Comparison of ENCODE assay signal across 15 mouse cellular contexts in genomic region chr3:34457821-34458220, GRCm38 (mm10).
"Had no signal": no experiment of that assay in that cellular context is flagged by ENCODE, and none has a peak within 500 bp of the region (broad histone marks: within the 10 kb centered on the region; RNA-seq: fewer than 3 reads in every experiment).

No protein-coding gene starts in this region.

- DNase-seq: kidney, adult 9 months; kidney, postnatal 36 days; layer of hippocampus, adult 9-11 months; layer of hippocampus, postnatal 36 days; lung, postnatal 10 days; lung, postnatal 4 days; midbrain, embryonic 14.5 days; right cerebral cortex, postnatal 25 days; thymus, postnatal 4 days had no signal

- ATAC-seq: liver, embryonic 12.5 days had no signal

- H3K4me1 ChIP-seq: liver, embryonic 12.5 days had no signal

- H3K36me3 ChIP-seq: limb, embryonic 15.5 days; liver, embryonic 12.5 days; midbrain, embryonic 10.5 days; neural tube, embryonic 12.5 days had no signal

- H3K9ac ChIP-seq: limb, embryonic 15.5 days; liver, embryonic 12.5 days; lung, embryonic 14.5 days; neural tube, embryonic 12.5 days had no signal

- H3K9me3 ChIP-seq: limb, embryonic 15.5 days; liver, embryonic 12.5 days; neural tube, embryonic 12.5 days had no signal

- H3K4me3 ChIP-seq: limb, embryonic 15.5 days; liver, embryonic 12.5 days; midbrain, embryonic 10.5 days; neural tube, embryonic 12.5 days had no signal

- H3K27ac ChIP-seq: kidney, postnatal 0 days; limb, embryonic 15.5 days; liver, embryonic 12.5 days; neural tube, embryonic 12.5 days had no signal

- H3K27me3 ChIP-seq: limb, embryonic 15.5 days; liver, embryonic 12.5 days; neural tube, embryonic 12.5 days had no signal

- H3K4me2 ChIP-seq: limb, embryonic 15.5 days; liver, embryonic 12.5 days; neural tube, embryonic 12.5 days had no signal
